Mouse (Mus musculus): ENCODE results near the gene Anapc4. TPM values are rescaled to one million over a fixed set of nuclear protein-coding genes. Genes with fewer than 3 reads are reported as not detected.

Gene Anapc4
- polyA plus RNA-seq, 1 experiment from 2014 or later, result 111 TPM

GRCm38 (mm10) chr5:52818676-52819075, 15.1 kb upstream of the Anapc4 start:
- Histone ChIP-seq H3K4me1 (no peaks in the 10 kb centered on the region), H3K4me3 (no peak overlapping the region), H3K9me3 (no peaks in the 10 kb centered on the region), H3K27me3 (no peaks in the 10 kb centered on the region), H3K36me3 (peaks cover 20% of the 10 kb centered on the region), H3K4me2 (replicated peaks) (no peak overlapping the region), H3K27ac (replicated peaks) (no peak overlapping the region), H3K9ac (replicated peaks) (no peak overlapping the region)
- ATAC-seq (replicated peaks), result no peak
- 88% methylated on average over 7 of the region's 7 CpGs for WGBS

- Histone ChIP-seq H3K27me3 (no peaks in the 10 kb centered on the region), H3K9ac (replicated peaks) (no peak overlapping the region), H3K4me1 (no peaks in the 10 kb centered on the region), H3K9me3 (no peaks in the 10 kb centered on the region), H3K4me2 (replicated peaks) (no peak overlapping the region), H3K36me3 (peaks cover 19% of the 10 kb centered on the region), H3K4me3 (no peak overlapping the region), H3K27ac (replicated peaks) (no peak overlapping the region)
- WGBS, result 49% methylated on average over 3 of the region's 3 CpGs
- ATAC-seq (replicated peaks), result no peak
Observed at GRCm38 (mm10) chr5:52821691-52822090, 12.1 kb upstream of the Anapc4 start.

DNA sequence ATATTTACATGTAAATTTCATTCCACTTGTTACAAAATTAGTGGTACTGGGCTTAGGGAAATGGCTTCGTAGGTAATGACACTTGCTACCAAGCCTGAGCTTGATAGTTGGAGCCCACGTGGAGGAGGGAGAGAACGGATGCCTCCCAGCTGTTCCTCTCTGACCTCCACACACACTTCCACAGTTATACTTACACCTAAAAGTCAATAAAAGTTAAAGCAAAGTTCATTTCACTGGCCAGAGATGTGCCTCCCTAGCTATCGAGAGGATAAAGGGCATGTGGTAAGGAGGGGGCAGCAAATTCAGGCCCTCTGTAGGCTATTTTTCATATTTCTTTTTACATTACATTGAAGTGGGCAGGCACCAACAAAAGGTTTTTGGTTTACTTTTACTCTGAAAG, 5.9 kb upstream of the Anapc4 start:
- H3K36me3 ChIP-seq, result 0 out of 2 replicates have a peak, but pooled peaks cover 3% of the 10 kb centered on the region
- H3K4me2 ChIP-seq (replicated peaks), result no peak overlapping the region
- no peaks in the 10 kb centered on the region for H3K27me3 ChIP-seq
- H3K4me3 ChIP-seq, result no peak overlapping the region
- no peak for ATAC-seq (replicated peaks)
- H3K27ac ChIP-seq (replicated peaks), result no peak overlapping the region
- H3K4me1 ChIP-seq, result 0 out of 2 replicates have a peak, but pooled peaks cover under 1% of the 10 kb centered on the region
- H3K9ac ChIP-seq (replicated peaks), result no peak overlapping the region
- no peaks in the 10 kb centered on the region for H3K9me3 ChIP-seq
- WGBS, result 93% methylated on average over 4 of the region's 4 CpGs

DNA sequence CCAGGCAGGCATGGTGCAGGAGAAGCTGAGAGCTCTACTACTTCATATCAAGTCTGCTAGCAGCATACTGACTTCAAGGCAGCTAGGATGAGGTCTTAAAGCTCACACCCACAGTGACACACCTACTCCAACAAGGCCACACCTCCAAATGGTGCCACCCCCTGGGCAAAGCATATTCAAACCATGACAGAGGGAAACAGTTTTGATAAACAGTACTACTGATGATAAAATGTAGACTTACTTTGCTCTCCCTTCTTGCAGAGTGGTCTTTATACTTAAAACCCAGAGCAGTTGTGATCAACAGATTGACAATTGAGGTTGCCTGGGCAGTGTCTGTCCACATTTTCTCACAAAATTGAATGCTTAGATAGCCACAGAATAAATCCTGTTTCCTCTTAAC, 807 bp upstream of the Anapc4 start:
- Histone ChIP-seq H3K27me3 (no peaks in the 10 kb centered on the region), H3K4me2 (replicated peaks) (peak overlapping the region; percentile 67), H3K4me3 (peak overlapping the region; percentile 74), H3K9me3 (no peaks in the 10 kb centered on the region), H3K36me3 (peaks cover 4% of the 10 kb centered on the region; the same call in 1 of the 2 replicates), H3K9ac (replicated peaks) (peak overlapping the region; percentile 49; the same call in 1 of the 2 replicates), H3K4me1 (peaks cover 29% of the 10 kb centered on the region), H3K27ac (replicated peaks) (peak overlapping the region; percentile 88)
- no peak for ATAC-seq (replicated peaks)

DNA sequence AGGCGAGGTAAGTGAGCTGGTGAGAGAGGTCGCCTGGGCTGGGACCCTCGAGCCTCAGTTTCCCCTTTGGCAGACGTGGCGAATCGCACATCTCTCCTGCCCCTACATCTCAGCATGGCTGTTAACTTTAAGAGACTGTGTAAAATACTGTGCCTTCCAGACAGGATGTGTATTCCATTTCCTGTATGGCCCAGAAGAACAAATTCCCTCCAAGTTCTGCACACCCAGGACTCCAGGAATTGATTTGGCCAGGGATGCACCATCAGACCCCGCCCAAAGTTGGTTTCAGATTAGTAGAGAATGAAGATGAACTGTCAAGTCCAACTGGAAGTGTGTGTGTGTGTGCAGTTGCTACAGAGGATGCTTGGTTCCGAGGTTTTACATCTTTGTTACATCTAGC, 574 bp downstream of the Anapc4 start:
- Histone ChIP-seq H3K27me3 (no peaks in the 10 kb centered on the region), H3K36me3 (peaks cover 11% of the 10 kb centered on the region), H3K9ac (replicated peaks) (peak overlapping the region; percentile 74), H3K27ac (replicated peaks) (peak overlapping the region; percentile 88), H3K4me1 (peaks cover 29% of the 10 kb centered on the region), H3K4me2 (replicated peaks) (peak overlapping the region; percentile 67), H3K4me3 (peak overlapping the region; percentile 74), H3K9me3 (no peaks in the 10 kb centered on the region)
- WGBS, result 12% methylated on average over 8 of the region's 8 CpGs
- no peak; the same call in 1 of the 2 replicates for ATAC-seq (replicated peaks)

GRCm38 (mm10) chr5:52844319-52844718, 10.5 kb downstream of the Anapc4 start:
- no peaks in the 10 kb centered on the region for H3K9me3 ChIP-seq
- peaks cover 75% of the 10 kb centered on the region for H3K36me3 ChIP-seq
- no peak for ATAC-seq (replicated peaks)
- H3K4me3 ChIP-seq, result no peak overlapping the region
- no peak overlapping the region for H3K27ac ChIP-seq (replicated peaks)
- H3K4me1 ChIP-seq, result no peaks in the 10 kb centered on the region
- no peak overlapping the region for H3K9ac ChIP-seq (replicated peaks)
- H3K27me3 ChIP-seq, result no peaks in the 10 kb centered on the region
- WGBS, result 95% methylated on average over 7 of the region's 7 CpGs
- H3K4me2 ChIP-seq (replicated peaks), result no peak overlapping the region

GRCm38 (mm10) chr5:52855727-52856126, 21.9 kb downstream of the Anapc4 start:
- no peaks in the 10 kb centered on the region for H3K4me1 ChIP-seq
- WGBS, result 90% methylated on average over 5 of the region's 5 CpGs

DNA sequence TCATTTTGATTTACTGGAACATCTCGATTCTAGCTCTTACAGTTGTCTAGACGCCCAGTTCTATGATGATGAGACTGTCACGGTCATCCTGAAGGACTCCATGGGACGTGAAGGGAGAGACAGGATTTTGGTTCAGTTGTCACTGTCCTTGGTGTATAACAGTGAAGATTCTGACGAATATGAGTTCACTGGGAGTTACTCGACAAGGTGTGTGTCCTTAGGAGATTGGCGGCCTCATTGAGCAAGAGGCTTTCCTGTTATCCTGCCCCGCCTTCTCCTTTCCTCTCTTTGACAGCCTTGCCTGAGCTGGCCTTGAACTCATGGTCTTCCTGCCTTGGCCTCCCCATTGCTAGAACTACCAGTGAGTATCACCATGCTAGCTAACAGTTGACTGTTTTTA, 30.6 kb downstream of the Anapc4 start:
- 93% methylated on average over 8 of the region's 8 CpGs for WGBS
- Histone ChIP-seq H3K9ac (replicated peaks) (no peak overlapping the region), H3K9me3 (no peaks in the 10 kb centered on the region), H3K27me3 (no peaks in the 10 kb centered on the region), H3K36me3 (peaks cover 85% of the 10 kb centered on the region), H3K4me1 (no peaks in the 10 kb centered on the region), H3K4me2 (replicated peaks) (no peak overlapping the region), H3K4me3 (no peak overlapping the region), H3K27ac (replicated peaks) (no peak overlapping the region)
- no peak for ATAC-seq (replicated peaks)

More at GRCm38 (mm10) chr5:52855727-52856126, 21.9 kb downstream of the Anapc4 start:
- Histone ChIP-seq H3K4me2 (replicated peaks) (no peak overlapping the region), H3K27me3 (no peaks in the 10 kb centered on the region), H3K4me3 (no peak overlapping the region), H3K9me3 (no peaks in the 10 kb centered on the region), H3K9ac (replicated peaks) (no peak overlapping the region), H3K36me3 (peaks cover 73% of the 10 kb centered on the region), H3K27ac (replicated peaks) (no peak overlapping the region)
- ATAC-seq (replicated peaks), result no peak

- no peaks in the 10 kb centered on the region for H3K4me1 ChIP-seq
- no peak overlapping the region for H3K4me3 ChIP-seq
- no peak for ATAC-seq (replicated peaks)
- WGBS, result 76% methylated on average over 9 of the region's 9 CpGs
- H3K36me3 ChIP-seq, result peaks cover 78% of the 10 kb centered on the region
- no peak overlapping the region for H3K9ac ChIP-seq (replicated peaks)
- no peak overlapping the region for H3K4me2 ChIP-seq (replicated peaks)
- H3K27ac ChIP-seq (replicated peaks), result no peak overlapping the region
- no peaks in the 10 kb centered on the region for H3K9me3 ChIP-seq
- no peaks in the 10 kb centered on the region for H3K27me3 ChIP-seq
Observed at GRCm38 (mm10) chr5:52865825-52866224, 32.0 kb downstream of the Anapc4 start.

DNA sequence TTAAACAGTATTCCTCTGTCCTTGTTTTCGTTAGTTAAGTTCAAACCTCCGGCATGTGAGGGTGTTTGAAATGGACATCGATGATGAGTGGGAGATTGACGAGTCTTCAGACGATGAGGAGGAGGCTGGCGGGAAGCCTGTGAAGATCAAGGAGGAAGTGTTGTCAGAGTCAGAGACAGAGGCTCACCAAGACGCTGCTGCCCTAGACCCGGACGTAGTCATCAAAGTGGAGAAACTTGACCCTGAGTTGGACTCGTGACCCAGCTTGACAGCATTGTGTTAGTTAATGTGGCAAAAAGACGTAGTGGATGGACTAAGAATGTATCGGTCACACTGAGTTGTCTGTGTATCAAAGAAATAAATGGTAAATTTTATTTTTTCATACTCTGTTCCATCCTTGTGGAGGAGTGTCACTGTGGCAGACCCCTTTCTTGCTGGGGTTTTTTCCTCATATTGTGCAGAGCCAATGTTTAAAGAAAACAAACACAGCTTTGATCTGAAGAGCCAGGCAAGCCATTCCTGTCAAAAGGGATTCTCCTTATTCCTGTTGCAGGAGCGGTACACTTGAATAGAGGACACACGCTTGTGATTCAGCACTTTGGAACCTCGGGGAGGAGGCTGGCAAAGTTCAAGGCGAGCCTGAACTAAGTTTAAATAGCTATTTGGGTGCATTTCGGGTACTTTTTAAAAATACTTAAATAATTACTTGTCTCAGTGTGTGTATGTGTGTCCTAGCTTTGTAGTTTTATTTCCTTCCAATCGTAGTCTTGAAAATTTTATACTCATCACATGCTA, 32.7 kb downstream of the Anapc4 start:
- no peaks in the 10 kb centered on the region for H3K4me1 ChIP-seq
- H3K4me3 ChIP-seq, result no peak overlapping the region
- no peak overlapping the region for H3K4me2 ChIP-seq (replicated peaks)
- no peak overlapping the region for H3K9ac ChIP-seq (replicated peaks)
- no peaks in the 10 kb centered on the region for H3K27me3 ChIP-seq
- 89% methylated on average over 18 of the region's 18 CpGs for WGBS
- no peak for ATAC-seq (replicated peaks)
- H3K27ac ChIP-seq (replicated peaks), result no peak overlapping the region
- H3K36me3 ChIP-seq, result peaks cover 71% of the 10 kb centered on the region
- H3K9me3 ChIP-seq, result no peaks in the 10 kb centered on the region

DNA sequence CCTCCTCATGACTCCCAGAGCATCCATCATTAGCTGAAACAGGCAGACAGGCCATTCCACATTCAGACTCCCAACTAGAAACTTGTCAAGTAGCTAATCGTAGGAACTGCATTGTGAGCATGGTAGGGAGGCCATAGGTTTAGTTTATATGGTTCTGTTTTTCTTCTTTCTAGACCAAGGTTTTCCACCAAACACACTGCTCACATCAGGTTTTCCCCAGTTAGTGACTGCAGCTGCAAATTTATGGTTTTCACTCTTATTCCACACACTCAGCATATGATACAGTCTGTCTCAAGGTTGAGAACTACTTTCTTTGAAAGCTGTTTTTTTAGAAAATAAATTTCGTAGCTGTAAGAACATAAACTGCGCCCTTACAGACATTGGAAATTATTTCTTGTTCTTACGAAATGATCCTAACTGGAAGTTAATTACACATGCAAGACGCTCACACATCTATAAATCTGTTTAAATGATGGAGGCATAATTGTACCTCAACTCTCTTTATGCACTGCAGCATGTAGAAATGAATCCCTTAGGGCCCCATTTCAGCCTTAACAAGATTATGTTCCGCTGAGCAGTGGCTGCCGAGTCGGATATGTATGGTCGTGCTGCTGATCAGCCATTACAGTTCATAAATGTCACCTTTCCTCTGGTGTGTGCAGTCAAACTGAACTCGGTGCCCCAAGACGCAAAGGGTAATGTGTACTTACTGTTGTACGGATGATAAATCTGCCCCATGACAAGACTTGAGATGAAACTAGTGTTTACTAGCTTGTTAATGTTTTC, 35.3 kb downstream of the Anapc4 start:
- Histone ChIP-seq H3K4me2 (replicated peaks) (no peak overlapping the region), H3K27me3 (no peaks in the 10 kb centered on the region), H3K36me3 (peaks cover 51% of the 10 kb centered on the region), H3K27ac (replicated peaks) (no peak overlapping the region), H3K9me3 (no peaks in the 10 kb centered on the region), H3K4me1 (no peaks in the 10 kb centered on the region), H3K4me3 (no peak overlapping the region), H3K9ac (replicated peaks) (no peak overlapping the region)
- WGBS, result 87% methylated on average over 12 of the region's 12 CpGs
- no peak for ATAC-seq (replicated peaks)

- Histone ChIP-seq H3K27me3 (no peaks in the 10 kb centered on the region), H3K4me3 (no peak overlapping the region), H3K4me2 (replicated peaks) (no peak overlapping the region), H3K9me3 (no peaks in the 10 kb centered on the region), H3K27ac (replicated peaks) (no peak overlapping the region), H3K4me1 (no peaks in the 10 kb centered on the region), H3K9ac (replicated peaks) (no peak overlapping the region), H3K36me3 (peaks cover 32% of the 10 kb centered on the region)
- 7% methylated on average over 1 of the region's 1 CpGs for WGBS
- no peak for ATAC-seq (replicated peaks)
Observed at GRCm38 (mm10) chr5:52871461-52871860, 37.6 kb downstream of the Anapc4 start.

All from forebrain, embryonic 15.5 days (tissue).